Mouse (Mus musculus): Measurements from ENCODE around the gene Plk5.

Plk5 gene

DNA sequence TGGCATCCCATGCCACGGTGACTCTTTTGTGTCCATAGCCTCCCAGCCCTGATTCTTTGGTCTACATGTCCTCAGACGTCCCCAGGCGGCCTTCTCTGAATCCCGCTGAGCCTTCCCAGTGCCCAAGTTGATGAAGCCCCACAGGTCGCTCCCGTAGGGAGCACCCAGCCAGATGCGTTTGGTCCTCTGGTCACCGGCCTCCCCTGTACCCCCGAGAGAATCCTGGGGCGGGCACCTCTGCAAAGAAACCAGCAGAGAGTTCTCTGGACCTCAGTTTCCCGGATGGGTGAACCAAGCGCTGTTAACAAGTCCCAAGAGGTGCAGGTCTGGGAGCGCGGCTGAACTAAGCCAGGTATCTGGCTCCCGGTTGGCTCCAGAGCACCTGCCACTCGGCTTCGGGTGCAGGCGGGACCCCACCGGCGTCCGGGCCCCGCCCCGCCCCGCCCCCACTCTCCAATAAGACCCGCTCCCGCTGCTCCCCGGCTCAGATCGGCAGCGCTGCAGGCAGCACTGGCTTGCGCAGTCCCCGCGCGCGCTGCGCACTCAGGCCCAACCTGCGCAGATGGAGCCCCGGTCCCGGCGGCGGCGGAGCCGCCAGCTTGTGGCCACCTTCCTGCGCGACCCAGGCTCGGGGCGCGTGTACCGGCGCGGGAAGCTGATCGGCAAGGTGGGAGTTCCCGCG lies at the start of gene Plk5:
Plk5 (plus strand) TSS at position 459 of the 682 bp plus-strand sequence.
- DNase-seq (ENCODE audit: inconsistent ontology term), result no peak

DNA sequence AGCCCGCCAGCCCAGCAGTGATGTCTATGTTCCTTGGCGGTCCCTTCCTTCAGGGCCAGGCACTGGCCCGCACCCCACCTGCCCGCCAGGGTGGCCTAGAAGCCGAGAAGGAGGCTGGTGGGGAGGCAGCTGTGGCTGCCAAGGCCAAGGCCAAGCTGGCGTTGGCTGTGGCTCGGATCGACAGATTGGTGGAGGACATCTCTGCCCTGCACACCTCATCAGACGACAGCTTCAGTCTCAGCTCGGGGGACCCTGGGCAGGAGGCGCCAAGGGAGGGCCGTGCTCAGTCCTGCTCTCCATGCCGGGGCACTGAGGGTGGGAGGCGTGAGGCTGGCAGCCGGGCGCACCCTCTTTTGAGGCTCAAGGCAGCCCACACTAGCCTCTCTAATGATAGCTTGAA lies 44.7 kb upstream of the Plk5 start:
- no peak for DNase-seq (ENCODE audit: inconsistent ontology term)

DNA sequence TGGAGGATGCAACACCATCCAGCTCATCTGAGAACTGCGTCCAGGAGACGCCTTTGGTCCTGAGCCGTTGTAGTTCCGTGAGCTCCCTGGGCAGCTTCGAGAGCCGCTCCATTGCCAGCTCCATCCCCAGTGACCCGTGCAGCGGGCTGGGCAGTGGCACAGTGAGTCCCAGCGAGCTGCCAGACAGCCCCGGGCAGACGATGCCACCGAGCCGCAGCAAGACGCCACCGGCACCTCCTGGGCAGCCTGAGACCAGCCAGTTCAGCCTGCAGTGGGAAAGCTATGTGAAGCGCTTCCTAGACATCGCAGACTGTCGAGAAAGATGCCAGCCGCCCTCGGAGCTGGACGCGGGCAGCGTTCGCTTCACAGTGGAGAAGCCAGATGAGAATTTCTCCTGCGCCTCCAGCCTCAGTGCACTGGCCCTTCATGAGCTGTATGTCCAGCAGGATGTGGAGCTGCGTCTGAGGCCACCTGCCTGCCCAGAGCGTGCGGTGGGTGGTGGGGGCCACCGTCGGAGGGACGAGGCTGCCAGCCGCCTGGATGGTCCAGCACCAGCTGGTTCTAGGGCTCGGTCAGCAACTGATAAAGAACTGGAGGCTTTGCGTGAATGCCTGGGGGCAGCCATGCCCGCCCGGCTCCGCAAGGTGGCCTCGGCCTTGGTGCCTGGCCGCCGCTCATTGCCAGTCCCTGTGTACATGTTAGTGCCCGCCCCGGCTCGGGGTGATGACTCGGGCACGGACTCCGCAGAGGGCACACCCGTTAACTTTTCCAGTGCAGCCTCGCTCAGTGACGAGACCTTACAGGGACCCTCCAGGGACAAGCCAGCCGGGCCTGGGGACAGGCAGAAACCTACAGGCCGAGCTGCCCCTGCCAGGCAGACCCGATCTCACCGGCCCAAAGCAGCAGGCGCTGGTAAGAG lies 43.4 kb upstream of the Plk5 start:
- no peak for DNase-seq (ENCODE audit: inconsistent ontology term)

DNA sequence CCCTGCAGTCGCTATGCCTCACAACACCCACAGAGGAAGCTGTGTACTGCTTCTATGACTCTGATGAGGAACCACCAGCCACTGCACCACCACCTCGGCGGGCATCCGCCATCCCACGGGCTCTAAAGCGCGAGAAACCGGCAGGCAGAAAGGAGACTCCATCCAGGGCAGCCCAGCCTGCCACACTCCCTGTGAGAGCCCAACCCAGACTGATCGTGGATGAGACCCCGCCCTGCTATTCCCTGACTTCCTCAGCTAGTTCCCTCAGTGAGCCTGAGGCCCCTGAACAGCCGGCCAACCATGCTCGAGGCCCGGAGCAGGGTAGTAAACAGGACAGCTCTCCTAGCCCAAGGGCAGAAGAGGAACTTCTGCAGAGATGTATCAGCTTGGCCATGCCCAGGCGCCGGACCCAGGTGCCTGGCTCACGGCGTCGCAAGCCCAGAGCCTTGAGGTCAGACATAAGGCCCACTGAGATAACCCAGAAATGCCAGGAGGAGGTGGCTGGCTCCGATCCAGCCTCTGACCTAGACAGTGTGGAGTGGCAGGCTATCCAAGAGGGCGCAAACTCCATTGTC lies 42.5 kb upstream of the Plk5 start:
- DNase-seq (ENCODE audit: inconsistent ontology term), result no peak

DNA sequence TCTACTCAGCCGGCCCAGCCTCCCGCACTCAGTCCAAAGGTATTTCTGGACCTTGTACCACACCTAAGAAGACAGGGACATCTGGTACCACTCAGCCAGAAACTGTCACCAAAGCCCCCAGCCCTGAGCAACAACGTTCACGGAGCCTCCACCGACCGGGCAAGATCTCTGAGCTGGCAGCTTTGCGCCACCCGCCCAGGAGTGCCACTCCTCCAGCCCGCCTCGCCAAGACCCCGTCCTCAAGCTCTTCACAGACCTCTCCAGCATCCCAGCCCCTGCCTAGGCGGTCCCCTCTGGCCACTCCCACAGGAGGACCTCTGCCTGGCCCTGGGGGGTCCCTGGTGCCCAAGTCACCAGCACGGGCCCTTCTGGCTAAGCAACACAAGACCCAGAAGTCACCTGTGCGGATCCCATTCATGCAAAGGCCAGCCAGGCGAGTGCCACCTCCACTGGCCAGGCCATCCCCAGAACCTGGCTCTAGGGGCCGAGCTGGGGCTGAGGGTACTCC lies 41.7 kb upstream of the Plk5 start:
- no peak for DNase-seq (ENCODE audit: inconsistent ontology term)

DNA sequence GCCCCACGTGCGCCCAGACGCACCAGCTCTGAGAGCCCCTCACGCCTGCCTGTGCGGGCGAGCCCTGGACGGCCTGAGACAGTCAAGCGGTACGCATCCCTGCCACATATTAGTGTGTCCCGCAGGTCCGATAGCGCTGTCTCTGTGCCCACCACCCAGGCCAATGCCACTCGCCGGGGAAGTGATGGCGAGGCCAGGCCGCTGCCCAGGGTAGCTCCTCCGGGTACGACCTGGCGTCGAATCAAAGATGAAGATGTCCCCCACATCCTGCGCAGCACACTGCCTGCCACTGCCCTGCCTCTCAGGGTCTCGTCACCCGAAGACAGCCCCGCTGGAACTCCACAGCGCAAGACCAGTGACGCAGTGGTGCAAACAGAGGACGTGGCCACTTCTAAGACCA lies 40.9 kb upstream of the Plk5 start:
- no peak for DNase-seq (ENCODE audit: inconsistent ontology term)

DNA sequence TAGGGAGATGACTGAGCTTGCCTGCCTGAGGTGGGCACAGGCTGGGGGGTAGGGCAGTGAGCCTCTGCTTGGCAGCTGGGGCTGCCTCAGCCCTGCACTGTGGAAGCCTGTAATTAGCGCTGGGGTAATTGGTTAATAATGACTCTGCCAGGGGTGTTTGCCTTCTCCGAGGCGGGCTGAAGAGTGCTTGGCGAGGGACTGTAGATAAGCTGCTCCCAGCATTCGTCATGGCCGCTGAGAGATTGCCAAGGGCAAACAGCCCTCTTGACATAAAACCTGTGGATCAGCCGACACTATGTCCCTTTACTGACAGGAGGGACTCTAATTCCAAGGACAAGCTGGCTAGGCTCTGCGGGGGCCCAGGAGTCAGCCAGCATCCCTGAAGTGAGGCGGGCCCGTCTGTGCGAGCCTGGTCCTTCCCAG lies 39.9 kb upstream of the Plk5 start:
- DNase-seq (ENCODE audit: inconsistent ontology term), result peak; percentile 46

DNA sequence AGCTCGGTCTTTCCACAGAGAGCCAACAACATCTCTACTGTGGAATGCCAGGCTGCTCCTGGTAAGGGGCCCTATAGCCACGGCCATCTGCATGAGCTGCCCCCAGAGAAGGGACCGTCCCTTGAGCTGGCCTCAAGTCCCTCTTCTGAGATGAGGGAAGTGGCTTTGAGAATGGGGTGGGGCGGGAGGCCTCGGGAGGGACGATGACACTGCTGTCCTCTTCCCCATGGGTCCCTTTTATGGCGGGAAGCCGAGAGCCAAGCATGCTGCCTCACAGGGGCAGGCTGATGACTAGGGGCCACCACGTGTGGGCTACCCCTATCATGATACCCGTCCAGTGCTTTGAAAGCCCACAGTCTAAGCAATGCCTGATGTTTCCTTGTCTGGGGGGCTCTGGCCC lies 39.2 kb upstream of the Plk5 start:
- no peak for DNase-seq (ENCODE audit: inconsistent ontology term)

DNA sequence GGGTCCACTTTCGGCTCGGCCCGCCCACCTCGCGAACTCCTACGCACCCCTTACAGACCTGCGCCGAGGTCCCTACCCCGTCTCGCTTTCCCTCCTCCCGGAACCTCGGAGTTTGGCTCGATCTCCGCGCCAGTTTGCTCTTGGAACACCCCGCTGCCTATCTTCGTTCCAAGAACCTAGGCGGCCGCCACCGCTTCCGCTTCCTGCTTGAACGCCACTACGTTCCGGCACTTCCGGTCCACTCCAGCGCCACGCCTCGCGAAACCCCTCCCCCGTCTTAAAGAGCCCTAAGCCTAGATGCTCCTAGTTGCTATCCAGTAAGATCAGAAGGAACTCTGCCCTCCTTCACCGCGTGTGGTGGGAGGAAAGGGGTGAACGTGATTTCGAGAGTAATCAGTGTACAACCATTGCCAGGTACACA lies 35.9 kb upstream of the Plk5 start, which contains the start of gene 2310011J03Rik:
2310011J03Rik (minus strand) TSS at position 198 of the 421 bp plus-strand sequence.
- DNase-seq (ENCODE audit: inconsistent ontology term), result peak; percentile 89

DNA sequence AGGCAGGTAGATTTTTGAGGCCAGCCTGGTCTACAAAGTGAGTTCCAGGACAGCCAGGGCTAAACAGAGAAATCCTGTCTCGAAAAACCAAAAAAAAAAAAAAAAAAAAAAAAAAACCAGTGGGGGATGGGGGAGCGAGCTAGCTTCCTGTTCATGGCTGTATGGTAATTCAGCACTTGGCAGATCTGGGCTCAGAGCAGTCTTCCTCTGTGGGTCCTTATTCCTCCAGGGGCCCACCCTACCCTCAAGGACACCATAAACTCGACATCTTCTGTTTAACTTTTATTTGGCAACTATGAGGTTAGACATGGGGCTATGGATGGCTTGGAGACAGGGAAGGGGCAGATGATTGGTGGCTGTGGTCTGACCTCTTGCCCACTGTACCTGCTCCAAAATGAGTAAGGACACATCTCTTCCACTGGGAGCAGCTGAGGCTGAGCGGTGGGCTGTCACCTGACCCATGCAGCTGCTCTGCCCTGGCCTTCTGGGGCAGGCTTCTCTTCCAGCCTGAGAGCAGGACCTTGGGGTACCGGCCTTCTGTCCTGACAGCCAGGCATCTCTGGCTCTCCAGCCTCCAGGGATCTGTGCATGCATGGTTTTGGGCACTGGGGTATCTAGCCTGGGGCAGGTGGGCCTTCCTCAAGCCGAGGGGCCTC lies 35.1 kb upstream of the Plk5 start:
- no peak for DNase-seq (ENCODE audit: inconsistent ontology term)

DNA sequence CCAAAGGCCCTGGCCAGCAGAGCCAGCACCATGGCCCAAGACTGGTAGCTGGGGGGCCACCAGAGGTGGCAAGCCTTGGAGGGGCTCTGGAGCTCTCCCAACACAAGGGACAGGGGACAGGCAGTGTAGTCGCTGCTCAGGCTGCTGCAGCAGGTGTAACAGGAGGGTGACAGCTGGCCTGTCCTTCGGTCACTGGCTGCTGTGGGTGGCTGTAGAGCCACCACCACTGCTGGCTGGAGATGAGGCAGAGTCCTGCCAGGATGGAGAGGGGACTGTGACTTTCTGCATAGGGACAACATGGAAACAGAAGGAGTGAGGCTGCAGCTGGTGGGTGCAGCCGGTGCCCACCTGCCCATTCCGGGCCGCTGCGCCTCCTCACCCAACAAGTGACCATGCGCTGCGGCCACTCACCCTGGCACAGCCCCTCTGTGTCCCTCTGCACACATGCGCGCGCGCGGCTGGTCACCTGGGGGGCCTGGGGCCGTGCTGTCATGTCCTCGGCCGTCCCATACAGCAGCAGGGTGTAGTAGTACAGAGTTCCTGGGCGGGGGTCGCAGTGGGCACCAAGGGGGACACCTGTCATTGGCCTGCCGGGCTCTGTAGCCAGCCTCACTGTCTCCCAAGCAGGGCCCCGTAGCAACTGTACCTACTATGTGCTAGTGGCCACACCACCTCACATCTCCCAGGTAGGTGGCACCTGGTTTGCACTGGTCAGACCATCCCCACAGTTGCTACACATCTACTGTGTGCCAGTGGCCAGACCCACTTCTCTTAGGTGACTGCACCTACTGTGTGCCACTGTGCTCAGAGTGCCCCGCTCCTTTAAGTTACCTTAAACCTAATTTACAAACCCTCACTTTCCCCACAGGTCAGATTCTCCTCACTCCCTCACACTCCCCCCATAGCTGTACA lies 34.3 kb upstream of the Plk5 start:
- DNase-seq (ENCODE audit: inconsistent ontology term), result no peak

DNA sequence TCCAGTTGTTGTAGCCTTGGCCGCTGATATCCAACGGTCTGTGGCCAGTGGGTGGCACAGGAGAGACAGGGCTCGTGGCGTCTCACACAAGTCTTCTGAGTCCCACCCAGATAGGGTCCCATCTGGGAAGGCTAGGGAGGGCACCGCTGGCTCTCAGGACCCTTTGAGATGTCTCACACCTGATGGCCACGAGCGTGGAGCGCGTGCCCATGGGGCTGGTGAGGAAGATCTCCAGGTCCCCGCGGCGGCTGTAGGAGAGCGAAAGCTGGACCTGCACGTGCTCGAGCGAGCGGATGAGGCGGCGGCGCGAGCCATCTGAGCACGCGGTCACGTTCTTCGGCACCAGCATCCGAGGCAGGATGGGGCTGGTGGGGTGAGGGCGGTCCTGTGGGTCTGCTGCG lies 33.4 kb upstream of the Plk5 start:
- peak; percentile 39 for DNase-seq (ENCODE audit: inconsistent ontology term)

DNA sequence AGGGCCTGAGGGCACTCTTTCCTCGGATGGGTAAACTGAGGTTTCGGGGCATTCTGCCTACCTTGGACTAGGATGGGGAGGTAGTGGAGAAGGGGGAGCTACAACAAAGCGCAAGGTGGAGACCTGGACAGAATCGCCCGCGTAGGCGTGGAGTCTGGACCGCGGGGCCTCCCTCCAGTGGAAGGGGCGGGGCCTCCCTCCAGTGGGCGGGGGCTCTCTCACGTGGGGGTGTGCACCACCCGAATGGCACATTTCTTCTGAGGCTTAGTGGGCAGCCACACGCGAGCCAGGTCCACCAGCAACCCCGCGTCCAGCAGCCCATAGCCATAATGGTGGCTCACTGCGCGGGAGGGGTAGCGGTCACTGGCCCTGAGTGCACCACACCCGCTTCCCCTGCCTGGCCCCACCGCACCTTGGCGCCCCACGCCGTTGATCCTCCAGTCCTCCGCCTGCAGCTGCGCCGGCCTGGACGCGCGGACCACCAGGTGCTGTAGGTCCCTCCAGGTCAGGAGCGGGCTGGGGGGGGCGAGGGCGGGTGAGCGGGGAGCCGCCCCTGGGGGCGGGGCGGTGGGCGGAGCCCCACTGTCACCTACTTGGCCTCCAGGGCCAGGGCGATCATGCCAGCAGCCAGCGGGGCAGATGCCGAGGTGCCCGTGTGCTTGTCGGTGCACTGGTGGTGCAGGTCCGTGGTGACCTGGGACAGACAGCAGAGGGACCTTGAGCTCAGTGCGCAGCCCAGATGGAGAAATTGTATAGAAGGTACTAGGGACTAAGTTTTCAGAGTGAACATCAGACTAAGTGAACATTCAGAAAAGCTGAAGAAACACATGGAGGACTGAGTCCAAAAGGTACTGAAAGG lies 32.8 kb upstream of the Plk5 start:
- peak; percentile 75 for DNase-seq (ENCODE audit: inconsistent ontology term)

DNA sequence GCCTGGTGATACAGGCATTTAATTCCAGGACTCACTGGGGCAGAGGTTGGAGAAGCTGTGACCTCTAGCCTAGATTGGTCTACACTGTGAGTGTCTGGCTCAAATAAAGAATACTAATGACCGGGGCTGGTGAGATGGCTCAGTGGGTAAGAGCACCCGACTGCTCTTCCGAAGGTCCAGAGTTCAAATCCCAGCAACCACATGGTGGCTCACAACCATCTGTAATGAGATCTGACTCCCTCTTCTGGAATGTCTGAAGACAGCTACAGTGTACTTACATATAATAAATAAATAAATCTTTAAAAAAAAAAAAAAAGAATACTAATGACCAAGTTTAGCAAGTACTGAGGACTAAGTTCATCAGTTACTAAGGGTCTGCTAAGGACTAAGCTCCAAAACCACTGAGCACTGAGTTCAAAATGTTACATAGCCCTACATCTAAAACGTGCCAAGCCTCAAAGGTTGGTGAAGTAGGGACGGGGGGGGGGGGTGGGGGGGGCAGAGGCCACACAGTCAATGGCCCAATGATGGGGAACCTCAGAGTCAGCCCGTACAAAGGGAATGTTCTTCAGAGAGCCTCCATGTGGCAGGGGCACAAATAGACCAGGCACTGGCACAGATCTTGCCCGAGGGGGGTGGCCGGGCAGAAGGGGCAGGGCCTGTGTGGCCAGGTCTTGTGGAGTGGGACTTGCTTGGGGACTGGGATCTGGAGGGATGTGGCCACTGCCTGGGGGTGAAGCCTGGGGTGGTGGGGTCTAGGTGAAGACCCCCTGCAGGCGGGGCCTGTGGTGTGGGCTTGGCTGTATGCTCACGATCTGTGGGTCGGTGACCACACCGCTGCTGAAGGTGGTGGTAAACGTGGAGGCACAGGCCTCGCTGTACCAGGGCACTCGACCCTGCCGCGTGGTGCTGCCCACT lies 31.9 kb upstream of the Plk5 start:
- no peak for DNase-seq (ENCODE audit: inconsistent ontology term)

DNA sequence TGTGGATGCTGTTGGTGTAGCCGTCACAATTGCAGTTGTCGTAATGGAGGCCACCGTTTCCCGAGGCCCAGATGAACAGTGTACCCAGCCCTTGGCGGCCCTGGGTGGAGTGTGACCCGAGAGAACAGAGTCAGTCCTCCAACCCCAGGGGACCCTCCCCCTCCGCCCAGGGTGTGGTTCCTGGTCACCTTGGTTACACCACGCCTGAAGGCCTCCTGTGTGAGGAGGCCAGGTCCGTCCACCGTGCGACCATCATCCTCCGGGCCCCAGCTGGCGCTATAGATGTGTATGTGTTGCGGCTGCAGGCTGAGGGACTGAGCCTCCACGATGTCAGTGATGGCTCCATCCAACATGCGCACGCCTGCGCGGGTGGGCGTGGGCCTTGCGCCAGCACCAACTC lies 31.2 kb upstream of the Plk5 start:
- DNase-seq (ENCODE audit: inconsistent ontology term), result no peak

DNA sequence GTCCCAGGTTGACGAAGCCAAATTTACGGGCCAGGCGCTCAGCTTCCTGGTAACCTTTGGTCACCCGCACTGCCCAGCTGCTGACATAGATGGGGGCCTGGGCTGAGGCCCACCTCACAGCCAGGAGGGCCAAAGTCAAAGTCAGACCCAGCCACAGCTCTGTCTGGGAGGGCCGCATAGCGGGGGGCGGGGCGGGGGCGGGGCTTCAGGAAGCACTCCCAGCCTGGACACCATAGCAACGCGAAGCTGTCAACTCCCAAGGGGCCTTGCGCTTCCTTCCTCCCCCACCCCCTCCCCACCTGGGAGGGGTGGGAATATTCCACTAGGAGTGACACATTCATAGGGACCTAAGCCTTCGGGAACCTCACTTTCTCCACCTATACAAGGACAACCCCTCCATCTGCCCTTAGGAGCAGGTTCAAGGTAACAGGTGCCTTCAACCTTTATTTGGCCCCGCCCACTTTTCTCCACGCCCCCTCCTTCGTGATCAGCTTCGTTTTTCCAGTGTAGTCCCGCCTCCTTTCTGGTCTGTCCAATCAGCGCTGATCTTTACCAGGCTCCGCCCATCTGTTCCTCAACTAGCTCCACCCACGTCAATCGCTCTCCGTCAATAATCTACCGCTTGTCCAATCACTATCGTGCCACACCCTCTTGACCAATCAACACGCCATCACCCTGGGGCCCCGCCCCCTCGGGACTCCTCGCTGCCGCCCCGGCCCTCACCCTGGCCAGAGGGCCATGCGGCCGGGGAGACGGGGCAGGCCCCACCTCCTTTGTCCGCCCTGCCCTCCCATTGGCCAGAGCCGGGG lies 26.8 kb upstream of the Plk5 start, which contains the start of the genes Pcsk4 and Reep6:
Pcsk4 (minus strand) TSS at position 226 of the 809 bp plus-strand sequence.
Reep6 (plus strand) TSS at position 681 of the 809 bp plus-strand sequence.
- peak; percentile 100 for DNase-seq (ENCODE audit: inconsistent ontology term)

DNA sequence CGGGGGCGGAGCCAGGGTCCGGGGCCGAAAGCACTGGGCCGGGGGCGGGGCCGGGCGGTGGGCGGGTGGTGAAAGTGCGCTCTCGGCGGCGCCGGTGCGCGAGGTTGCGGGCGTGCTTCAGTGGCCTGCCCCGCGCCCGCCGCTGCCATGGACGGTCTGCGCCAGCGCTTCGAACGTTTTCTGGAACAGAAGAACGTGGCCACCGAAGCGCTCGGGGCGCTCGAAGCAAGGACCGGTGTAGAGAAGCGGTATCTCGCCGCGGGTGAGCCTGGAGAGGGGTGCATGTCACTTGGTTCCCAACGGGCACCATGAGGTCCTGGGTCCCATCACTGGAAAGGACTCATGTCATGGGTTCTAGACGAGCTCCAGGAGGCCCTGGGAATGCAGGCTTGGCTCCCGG lies 26.2 kb upstream of the Plk5 start:
- no peak for DNase-seq (ENCODE audit: inconsistent ontology term)

DNA sequence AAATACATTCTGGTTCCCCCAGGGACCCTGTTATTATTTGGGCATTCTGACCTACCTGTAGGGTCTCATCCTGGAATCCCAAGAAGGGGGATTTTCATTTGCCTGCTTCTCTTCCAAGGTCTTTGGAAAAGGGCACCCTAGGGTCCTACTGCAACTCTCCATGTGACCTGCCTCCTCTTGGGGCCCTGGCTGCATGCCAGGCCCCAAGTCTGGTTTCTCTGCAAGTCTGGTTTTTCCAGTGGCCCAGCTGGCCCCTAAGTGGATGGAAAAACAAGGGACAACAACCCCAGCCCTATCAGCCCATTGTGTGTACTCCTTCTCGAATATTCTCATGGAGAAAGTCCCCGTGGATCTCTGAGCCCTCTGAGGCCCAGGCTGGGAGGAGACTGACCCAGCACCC lies 25.4 kb upstream of the Plk5 start:
- DNase-seq (ENCODE audit: inconsistent ontology term), result no peak
